Mouse (Mus musculus): ENCODE data around the gene Ipmk.
"Not testable (repeated sequence)": the region's sequence is repeated elsewhere in the genome, so short reads cannot be mapped to it uniquely, and the experiment has no call there.

The Ipmk gene

DNA sequence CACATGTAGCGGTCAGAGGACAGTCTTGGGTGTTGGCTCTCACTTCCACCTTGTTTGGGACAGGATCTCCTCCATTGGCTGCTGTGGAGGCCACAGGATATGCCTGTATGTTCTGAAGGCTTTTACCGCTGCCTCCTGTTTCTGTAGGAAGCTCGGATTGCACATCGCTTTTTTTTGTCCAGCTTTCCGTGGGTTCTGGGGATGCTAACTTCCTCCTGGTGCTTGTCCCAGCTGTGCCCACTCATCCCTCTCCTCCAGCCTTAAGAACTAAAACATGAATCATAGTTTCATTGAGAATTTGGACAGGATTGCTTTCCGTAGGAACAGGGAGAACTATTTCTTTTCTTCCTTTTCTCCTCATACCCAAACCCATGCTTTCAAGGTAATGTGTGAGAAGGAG lies 24.3 kb downstream of the Ipmk start:
- no peak for DNase-seq (ENCODE audit: low spot score in 2 of 2)

DNA sequence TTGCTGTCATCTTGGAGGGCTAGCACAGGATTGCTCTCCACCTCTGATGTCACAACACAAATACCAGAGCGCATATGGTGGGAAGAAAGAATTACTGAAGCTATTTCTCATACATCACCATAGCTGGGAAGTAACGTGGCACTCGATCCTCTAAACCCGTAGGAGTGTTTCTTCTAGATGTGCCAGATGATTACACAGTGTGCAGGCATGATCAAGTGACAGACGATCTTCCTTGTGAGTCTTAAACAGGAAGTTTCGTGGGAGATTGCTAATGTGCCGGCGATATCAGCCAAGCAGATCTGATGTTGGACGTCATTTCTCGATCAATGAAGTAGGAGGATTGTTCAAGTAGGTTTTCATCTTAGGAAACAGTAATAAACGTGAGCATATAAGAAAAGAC lies 26.1 kb downstream of the Ipmk start:
- DNase-seq (ENCODE audit: low spot score in 2 of 2) = no peak

DNA sequence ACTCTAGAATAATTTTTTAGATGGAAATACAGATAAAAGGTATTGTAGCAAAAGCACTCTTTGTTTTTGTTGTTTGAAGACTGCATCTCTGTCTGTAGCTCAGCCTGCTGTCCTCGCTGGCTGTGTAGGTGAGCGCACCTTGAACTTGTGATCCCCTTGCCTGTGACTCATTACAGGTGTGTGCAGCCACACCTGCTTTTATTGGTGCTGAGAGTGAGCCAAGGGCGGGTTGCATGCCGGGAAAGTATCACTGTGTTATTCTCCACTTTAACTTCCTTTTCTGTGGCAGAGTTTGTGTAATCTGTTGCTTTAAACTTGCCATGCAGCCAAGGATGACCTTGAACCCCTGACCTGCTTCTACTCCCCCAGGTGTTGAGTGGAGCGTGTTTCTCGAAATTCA lies 28.5 kb downstream of the Ipmk start:
- no peak for DNase-seq (ENCODE audit: low spot score in 2 of 2)

DNA sequence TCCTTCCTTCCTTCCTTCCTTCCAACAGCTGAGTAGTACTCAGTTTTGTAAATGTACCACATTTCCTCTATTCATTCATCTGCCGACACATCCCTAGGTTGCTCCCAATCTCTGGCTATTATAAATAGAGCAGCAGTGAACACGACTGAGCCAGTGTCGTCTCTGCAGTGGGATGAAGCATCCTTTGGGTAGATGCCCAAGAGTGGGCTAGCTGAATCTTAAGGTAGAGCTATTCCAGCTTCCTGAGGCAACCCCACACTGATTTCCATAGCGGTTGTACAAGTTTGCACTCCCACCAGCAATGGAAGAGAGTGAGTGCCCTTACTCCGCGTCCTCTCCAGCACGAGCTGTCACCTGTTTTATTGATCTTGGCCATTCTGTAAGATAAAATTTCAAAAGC lies 32.8 kb downstream of the Ipmk start:
- no peak for DNase-seq (ENCODE audit: low spot score in 2 of 2)

DNA sequence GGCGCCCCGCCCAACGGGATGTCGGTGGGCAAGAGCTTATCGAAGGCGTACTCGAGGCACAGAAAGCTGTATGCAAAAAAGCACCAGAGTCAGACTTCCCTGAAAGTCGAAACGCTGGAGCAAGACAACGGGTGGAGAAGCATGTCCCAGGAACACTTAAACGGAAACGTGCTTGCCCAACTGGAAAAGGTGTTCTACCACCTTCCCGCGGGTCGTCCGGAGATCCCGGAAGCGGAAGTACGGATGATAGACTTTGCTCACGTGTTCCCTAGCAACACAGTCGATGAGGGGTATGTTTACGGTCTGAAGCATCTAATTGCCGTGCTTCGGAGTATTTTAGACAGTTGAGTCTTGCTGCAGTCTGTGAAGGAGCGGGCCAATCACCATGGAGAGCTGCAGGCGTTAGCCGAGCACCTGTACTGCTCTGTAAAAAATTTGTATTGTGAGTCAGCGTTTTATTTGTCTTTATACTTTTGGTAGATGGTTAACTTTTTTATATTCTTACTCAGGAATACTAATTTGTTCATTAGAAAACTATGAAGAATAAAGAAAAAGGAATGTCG lies 34.0 kb downstream of the Ipmk start:
- no peak for DNase-seq (ENCODE audit: low spot score in 2 of 2)

- no peak for DNase-seq (ENCODE audit: low spot score in 2 of 2)
Observed at GRCm38 (mm10) chr10:71382109-71382508, 34.5 kb downstream of the Ipmk start.

DNA sequence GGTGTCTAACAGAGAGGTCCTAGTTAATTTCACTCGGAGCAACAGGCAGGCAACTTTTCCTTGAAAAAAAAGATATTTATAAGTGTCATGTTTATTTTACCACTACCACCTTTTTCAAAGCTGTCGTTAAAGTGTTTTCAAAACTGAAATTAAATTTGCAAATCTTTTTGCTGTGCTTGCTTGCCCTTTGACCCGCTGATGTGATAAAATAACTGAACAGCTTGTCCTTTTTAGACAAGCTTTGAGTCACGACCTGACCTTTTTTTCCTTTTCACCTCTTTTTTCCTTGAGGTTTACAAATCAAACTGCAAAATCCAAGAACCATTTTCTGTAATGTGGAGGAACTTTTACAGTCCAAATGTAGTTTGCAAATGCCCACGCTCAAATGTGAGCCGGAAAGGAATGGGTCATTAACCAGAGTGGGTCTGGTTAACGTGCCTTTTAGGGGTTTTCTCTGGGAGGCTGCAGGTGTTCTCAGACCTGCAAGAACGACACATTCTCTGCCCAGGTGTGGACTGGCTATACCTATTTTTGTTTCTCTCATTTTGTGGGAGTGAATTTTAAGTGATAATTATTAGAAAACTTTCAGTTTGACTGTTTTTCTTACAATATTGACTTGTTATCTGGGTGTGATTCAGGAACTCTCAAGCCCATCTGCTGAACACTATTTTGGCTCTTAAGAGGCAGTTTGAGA lies 35.4 kb downstream of the Ipmk start:
- no peak for DNase-seq (ENCODE audit: low spot score in 2 of 2)

GRCm38 (mm10) chr10:71383552-71383924 lies 36.0 kb downstream of the Ipmk start:
- not testable (repeated sequence) for DNase-seq (ENCODE audit: low spot score in 2 of 2)

- no peak for DNase-seq (ENCODE audit: low spot score in 2 of 2)
Observed at GRCm38 (mm10) chr10:71384159-71385044, 36.8 kb downstream of the Ipmk start.

- DNase-seq (ENCODE audit: low spot score in 2 of 2) = no peak
Observed at GRCm38 (mm10) chr10:71389311-71389710, 41.7 kb downstream of the Ipmk start.

- no peak for DNase-seq (ENCODE audit: low spot score in 2 of 2)
Observed at GRCm38 (mm10) chr10:71398383-71399145, 51.0 kb downstream of the Ipmk start.

- DNase-seq (ENCODE audit: low spot score in 2 of 2) = no peak
Observed at GRCm38 (mm10) chr10:71399399-71399798, 51.8 kb downstream of the Ipmk start.

GRCm38 (mm10) chr10:71399987-71400386 lies 52.4 kb downstream of the Ipmk start:
- no peak for DNase-seq (ENCODE audit: low spot score in 2 of 2)

GRCm38 (mm10) chr10:71400818-71401646 lies 53.5 kb downstream of the Ipmk start:
- no peak for DNase-seq (ENCODE audit: low spot score in 2 of 2)

DNA sequence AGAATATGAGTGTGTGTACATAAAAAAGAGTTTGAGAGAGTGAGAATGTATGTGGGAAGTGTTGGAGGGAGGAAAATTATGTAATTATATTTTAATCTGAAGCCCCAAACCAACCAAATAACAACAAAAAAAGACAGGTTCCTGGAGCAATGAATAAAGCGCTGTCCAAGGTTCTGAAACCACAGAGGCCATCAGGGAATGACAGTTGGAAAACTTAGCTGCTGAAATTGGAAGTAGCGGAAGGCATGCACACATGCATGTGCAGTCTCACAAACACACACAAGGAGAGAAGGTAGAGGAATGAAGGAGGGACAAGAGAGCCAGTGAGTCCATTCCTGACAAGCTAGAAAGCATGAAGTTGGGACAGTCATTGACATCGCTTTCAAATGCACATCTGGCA lies 56.1 kb downstream of the Ipmk start:
- no peak for DNase-seq (ENCODE audit: low spot score in 2 of 2)

DNA sequence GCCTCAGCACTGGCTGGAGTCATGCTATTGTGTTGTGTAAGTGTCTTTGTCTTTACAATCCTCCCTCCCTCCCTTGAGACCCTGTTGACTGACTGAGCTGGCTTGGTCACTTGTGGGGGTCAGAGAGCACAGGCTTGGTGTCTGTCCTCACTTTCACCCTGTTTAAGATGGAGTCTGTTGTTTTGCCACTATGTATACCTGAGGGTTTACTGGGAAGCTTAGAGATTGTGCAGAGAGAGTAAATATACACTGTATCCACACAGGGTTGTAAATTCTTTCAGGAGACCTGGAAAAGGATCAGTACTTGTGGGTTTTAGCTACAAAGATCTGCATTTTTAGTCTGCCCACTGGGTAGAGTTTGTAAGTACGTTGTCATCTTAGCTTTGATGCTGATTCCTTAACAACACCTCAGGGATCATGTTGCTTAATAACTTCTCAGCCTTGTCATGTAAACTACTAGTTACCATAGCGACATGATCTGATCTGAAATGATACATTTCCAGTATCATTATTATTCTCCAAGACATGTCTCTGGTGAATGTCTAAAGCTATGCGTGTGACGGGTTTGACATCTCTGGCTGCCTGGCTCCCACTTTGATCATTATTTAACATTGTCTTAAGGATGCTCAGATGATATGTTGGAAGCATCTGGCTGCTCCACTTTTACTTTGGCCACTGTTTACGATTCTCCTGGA lies 58.1 kb downstream of the Ipmk start:
- DNase-seq (ENCODE audit: low spot score in 2 of 2) = no peak

GRCm38 (mm10) chr10:71409948-71410347 lies 62.4 kb downstream of the Ipmk start:
- no peak for DNase-seq (ENCODE audit: low spot score in 2 of 2)

DNA sequence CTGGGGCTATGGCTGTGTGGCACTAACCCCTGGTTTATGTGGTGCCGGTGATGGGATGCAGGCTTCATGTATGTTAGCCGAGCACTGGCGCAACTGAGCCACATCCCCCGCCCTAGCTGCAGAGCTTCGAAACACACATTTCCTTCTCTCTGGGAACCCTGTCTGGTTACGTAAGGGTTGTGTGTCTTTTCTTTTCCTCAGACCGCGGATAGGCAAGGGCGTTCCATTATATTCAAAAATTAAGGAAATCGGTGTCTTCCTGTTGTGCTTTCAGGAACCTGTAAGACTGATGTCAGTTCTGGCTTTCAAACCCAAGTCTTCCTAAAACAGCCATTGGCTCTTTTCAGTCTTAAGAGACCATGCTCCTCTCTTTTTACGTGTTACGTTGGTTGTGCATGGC lies 65.8 kb downstream of the Ipmk start:
- DNase-seq (ENCODE audit: low spot score in 2 of 2) = no peak

DNA sequence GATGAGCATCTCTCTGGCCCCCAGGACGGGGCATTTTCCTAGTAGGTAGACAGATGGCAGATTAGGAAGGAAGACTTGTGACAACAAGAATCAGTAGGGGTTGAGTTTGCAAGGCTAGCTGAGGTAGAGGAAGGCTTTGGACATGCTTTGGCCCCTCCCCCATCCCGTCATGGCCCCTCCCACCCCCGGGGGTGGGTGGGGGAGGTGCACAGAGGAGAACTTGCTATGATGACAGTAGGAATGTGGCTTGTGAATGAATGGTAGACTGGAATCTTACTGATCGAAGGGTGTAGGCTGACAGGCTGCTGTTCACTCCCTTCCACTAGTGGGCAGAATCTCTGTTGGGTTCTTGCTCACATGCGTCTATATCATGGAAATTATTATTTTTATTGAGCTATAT lies 74.0 kb downstream of the Ipmk start:
- no peak for DNase-seq (ENCODE audit: low spot score in 2 of 2)

Data from spleen, postnatal 14 days (tissue).